Mouse (Mus musculus): ENCODE data around the gene Ndufv1. TPM values are rescaled to one million over a fixed set of nuclear protein-coding genes. Genes with fewer than 3 reads are reported as not detected.

Gene Ndufv1
- 125 and 129 TPM in 2 replicates for polyA plus RNA-seq (2012; rRNA removed)

GRCm38 (mm10) chr19:4012432-4013022, at the start of gene Ndufv1:
TSS of gene Ndufv1 (minus strand) at chr19:4012806.

GRCm38 (mm10) chr19:4059069-4059740, 46.6 kb upstream of the Ndufv1 start, which contains the start of gene Gstp3:
TSS of gene Gstp3 (minus strand) at chr19:4059569.

GRCm38 (mm10) chr19:4045966-4046865, 33.6 kb upstream of the Ndufv1 start, which contains the start of gene Gstp2:
TSS of gene Gstp2 (minus strand) at chr19:4046023.

GRCm38 (mm10) chr19:4037788-4038232, 25.2 kb upstream of the Ndufv1 start, which contains the start of gene Gstp1:
TSS of gene Gstp1 (minus strand) at chr19:4037985.

GRCm38 (mm10) chr19:4003112-4003511, 9.5 kb downstream of the Ndufv1 start, which contains the start of gene Doc2g:
TSS of gene Doc2g (plus strand) at chr19:4003313.

GRCm38 (mm10) chr19:4000119-4000900, 12.3 kb downstream of the Ndufv1 start, which contains the start of the genes Nudt8 and Gm49405:
TSS of gene Nudt8 (plus strand) at chr19:4000580.
TSS of gene Gm49405 (plus strand) at chr19:4000626.

GRCm38 (mm10) chr19:3992416-3992815, 20.2 kb downstream of the Ndufv1 start, which contains the start of gene Tbx10:
TSS of gene Tbx10 (plus strand) at chr19:3992752.

GRCm38 (mm10) chr19:3986334-3986733, 26.3 kb downstream of the Ndufv1 start, which contains the start of gene Acy3:
TSS of gene Acy3 (plus strand) at chr19:3986570.

GRCm38 (mm10) chr19:3972229-3972628, 40.4 kb downstream of the Ndufv1 start, which contains the start of gene Aldh3b2:
TSS of gene Aldh3b2 (plus strand) at chr19:3972328.

GRCm38 (mm10) chr19:3958470-3958869, 54.1 kb downstream of the Ndufv1 start, which contains the start of gene Aldh3b3:
TSS of gene Aldh3b3 (plus strand) at chr19:3958645.

Other genes starting within 250 kb of the Ndufv1 start
- 3.0 and 4.4 TPM in 2 replicates for gene Kmt5b, start 245.4 kb downstream of the Ndufv1 start, polyA plus RNA-seq (2012; rRNA removed)
- gene Chka, start 161.0 kb downstream of the Ndufv1 start, polyA plus RNA-seq (2012; rRNA removed): 32.5 and 46.5 TPM in 2 replicates
- 67.3 and 72.2 TPM in 2 replicates for gene Tcirg1, start 105.7 kb downstream of the Ndufv1 start, polyA plus RNA-seq (2012; rRNA removed)
- gene Ndufs8, start 100.0 kb downstream of the Ndufv1 start, polyA plus RNA-seq (2012; rRNA removed): 180 and 250 TPM in 2 replicates
- gene Aldh3b1, start 83.0 kb downstream of the Ndufv1 start, polyA plus RNA-seq (2012; rRNA removed): 2.0 TPM in 2 replicates
- gene Unc93b1, start 77.6 kb downstream of the Ndufv1 start, polyA plus RNA-seq (2012; rRNA removed): 31.5 and 46.6 TPM in 2 replicates
- gene Aldh3b3, start 54.2 kb downstream of the Ndufv1 start, polyA plus RNA-seq (2012; rRNA removed): 0.15 and 0.23 TPM in 2 replicates
- gene Aldh3b2, start 40.5 kb downstream of the Ndufv1 start, polyA plus RNA-seq (2012; rRNA removed): 32.2 and 43.3 TPM in 2 replicates
- 11.4 and 16.6 TPM in 2 replicates for gene Acy3, start 26.2 kb downstream of the Ndufv1 start, polyA plus RNA-seq (2012; rRNA removed)
- not detected in 2 replicates for gene Tbx10, start 20.1 kb downstream of the Ndufv1 start, polyA plus RNA-seq (2012; rRNA removed)
- 14.0 and 30.7 TPM in 2 replicates for gene Nudt8, start 12.2 kb downstream of the Ndufv1 start, polyA plus RNA-seq (2012; rRNA removed)
- gene Gm49405, start 12.2 kb downstream of the Ndufv1 start, polyA plus RNA-seq (2012; rRNA removed): 0.82 and 1.4 TPM in 2 replicates
- 6.4 and 6.9 TPM in 2 replicates for gene Doc2g, start 9.5 kb downstream of the Ndufv1 start, polyA plus RNA-seq (2012; rRNA removed)
- 1,477 and 1,578 TPM in 2 replicates for gene Gstp1, start 25.2 kb upstream of the Ndufv1 start, polyA plus RNA-seq (2012; rRNA removed)
- 160 and 194 TPM in 2 replicates for gene Gstp2, start 33.2 kb upstream of the Ndufv1 start, polyA plus RNA-seq (2012; rRNA removed)
- 1.6 and 1.9 TPM in 2 replicates for gene Gstp3, start 46.8 kb upstream of the Ndufv1 start, polyA plus RNA-seq (2012; rRNA removed)
- gene Cabp2, start 68.8 kb upstream of the Ndufv1 start, polyA plus RNA-seq (2012; rRNA removed): not detected in 2 replicates
- gene Cdk2ap2, start 84.4 kb upstream of the Ndufv1 start, polyA plus RNA-seq (2012; rRNA removed): 155 and 221 TPM in 2 replicates
- gene Pitpnm1, start 87.2 kb upstream of the Ndufv1 start, polyA plus RNA-seq (2012; rRNA removed): 68.7 and 72.3 TPM in 2 replicates
- 25.6 and 32.7 TPM in 2 replicates for gene Aip, start 113.1 kb upstream of the Ndufv1 start, polyA plus RNA-seq (2012; rRNA removed)
- not detected in 2 replicates for gene Gpr152, start 127.0 kb upstream of the Ndufv1 start, polyA plus RNA-seq (2012; rRNA removed)
- gene Cabp4, start 131.2 kb upstream of the Ndufv1 start, polyA plus RNA-seq (2012; rRNA removed): not detected in 2 replicates
- gene Coro1b, start 135.8 kb upstream of the Ndufv1 start, polyA plus RNA-seq (2012; rRNA removed): 140 and 142 TPM in 2 replicates
- gene Ptprcap, start 140.8 kb upstream of the Ndufv1 start, polyA plus RNA-seq (2012; rRNA removed): 25.8 and 51.7 TPM in 2 replicates
- 37.1 and 39.1 TPM in 2 replicates for gene Rps6kb2, start 150.5 kb upstream of the Ndufv1 start, polyA plus RNA-seq (2012; rRNA removed)
- gene Carns1, start 162.7 kb upstream of the Ndufv1 start, polyA plus RNA-seq (2012; rRNA removed): 4.6 and 5.3 TPM in 2 replicates
- gene Tbc1d10c, start 178.5 kb upstream of the Ndufv1 start, polyA plus RNA-seq (2012; rRNA removed): 1.5 and 5.0 TPM in 2 replicates
- 202 and 205 TPM in 2 replicates for gene Ppp1ca, start 179.3 kb upstream of the Ndufv1 start, polyA plus RNA-seq (2012; rRNA removed)
- 8.0 and 9.5 TPM in 2 replicates for gene Rad9a, start 188.9 kb upstream of the Ndufv1 start, polyA plus RNA-seq (2012; rRNA removed)
- gene Clcf1, start 201.4 kb upstream of the Ndufv1 start, polyA plus RNA-seq (2012; rRNA removed): 6.8 and 7.5 TPM in 2 replicates
- not detected in 2 replicates for gene AC109138.7, start 201.6 kb upstream of the Ndufv1 start, polyA plus RNA-seq (2012; rRNA removed)
- 55.0 and 65.2 TPM in 2 replicates for gene Pold4, start 219.1 kb upstream of the Ndufv1 start, polyA plus RNA-seq (2012; rRNA removed)